Mouse (Mus musculus): ENCODE measurements around the gene Cnot2. TPM values are rescaled to one million over a fixed set of nuclear protein-coding genes. Genes with fewer than 3 reads are reported as not detected.
"Not testable (repeated sequence)": the region's sequence is repeated elsewhere in the genome, so short reads cannot be mapped to it uniquely, and the experiment has no call there.

Gene Cnot2
- polyA plus RNA-seq, 1 experiment, result 30.9 TPM

DNA sequence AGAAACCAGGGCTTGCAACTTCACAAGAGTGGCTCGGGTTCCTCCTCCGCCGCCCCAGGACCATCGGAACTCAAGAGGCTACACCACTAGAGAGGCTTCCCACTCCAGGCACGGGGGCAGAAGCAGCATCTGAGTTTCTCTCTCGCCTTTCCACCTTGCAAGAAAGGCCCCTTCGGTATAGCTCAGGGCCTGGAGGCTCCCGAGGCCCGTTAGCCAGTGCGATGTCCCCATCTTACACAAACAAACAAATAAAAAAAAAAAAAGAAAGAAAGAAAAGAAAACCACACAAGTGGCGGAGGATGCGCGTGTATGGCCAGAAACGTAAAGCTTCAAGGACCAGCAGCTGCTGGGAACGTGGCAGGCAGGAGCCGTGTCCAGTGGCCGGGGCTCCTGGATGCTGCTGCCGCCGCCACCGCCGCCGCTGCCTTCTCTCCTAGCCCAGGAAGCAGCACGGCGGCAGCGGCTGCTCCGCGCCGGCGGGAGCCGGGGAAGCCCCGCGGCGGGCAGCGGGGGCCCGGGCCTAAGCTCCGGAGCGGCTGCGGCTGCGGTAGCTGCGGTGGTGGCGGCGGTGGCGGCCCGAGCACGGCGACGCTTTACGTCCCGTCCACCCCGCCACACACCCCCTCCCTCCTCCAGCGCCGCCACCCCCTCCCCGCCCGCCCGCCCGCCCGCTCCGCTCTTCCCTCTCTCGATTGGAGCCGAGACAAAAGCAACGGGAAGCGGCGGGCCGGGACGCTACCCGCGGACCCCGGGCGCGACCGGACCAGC lies 536 bp downstream of the Cnot2 start:
- TF ChIP-seq POLR2A (IDR thresholded peaks at IDR 0.05; ENCODE audit: borderline replicate concordance, extremely low read depth, low read depth, low read length) (no peak), CTCF (IDR thresholded peaks at IDR 0.05; ENCODE audit: insufficient read depth, low read length) (no peak)
- peak overlapping the region; percentile 98 for H3K4me3 ChIP-seq (replicated peaks; ENCODE audit: extremely low read depth, low read depth, low read length)
- peak; percentile 28 for DNase-seq
- H3K4me1 ChIP-seq (ENCODE audit: control insufficient read depth, insufficient read depth, low read length), result peaks cover 3% of the 10 kb centered on the region
- WGBS, result under 1% methylated on average over 39 of the region's 71 CpGs

DNA sequence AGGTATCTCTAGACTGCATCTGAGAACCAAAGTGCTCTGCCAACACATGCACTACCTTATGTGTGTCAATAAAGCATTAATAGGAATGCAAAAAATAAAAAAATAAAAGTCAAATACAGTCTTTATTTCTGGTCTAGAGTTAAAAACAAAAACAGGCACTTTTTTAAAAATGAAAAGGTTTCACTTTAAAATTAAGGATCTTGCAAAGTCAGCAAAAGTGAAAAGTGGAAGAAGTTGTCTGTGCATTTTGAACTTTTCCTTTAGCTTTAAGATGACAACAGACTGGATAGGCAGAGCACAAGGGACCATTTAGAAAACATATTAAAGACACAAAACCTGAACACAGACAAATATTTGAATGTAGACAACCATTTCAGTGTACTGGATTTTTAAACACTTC lies 1.8 kb downstream of the Cnot2 start:
- Histone ChIP-seq H3K4me3 (replicated peaks; ENCODE audit: extremely low read depth, low read depth, low read length) (no peak overlapping the region), H3K4me1 (ENCODE audit: control insufficient read depth, insufficient read depth, low read length) (peaks cover 3% of the 10 kb centered on the region)
- DNase-seq, result no peak
- TF ChIP-seq POLR2A (IDR thresholded peaks at IDR 0.05; ENCODE audit: borderline replicate concordance, extremely low read depth, low read depth, low read length) (no peak), CTCF (IDR thresholded peaks at IDR 0.05; ENCODE audit: insufficient read depth, low read length) (no peak)

DNA sequence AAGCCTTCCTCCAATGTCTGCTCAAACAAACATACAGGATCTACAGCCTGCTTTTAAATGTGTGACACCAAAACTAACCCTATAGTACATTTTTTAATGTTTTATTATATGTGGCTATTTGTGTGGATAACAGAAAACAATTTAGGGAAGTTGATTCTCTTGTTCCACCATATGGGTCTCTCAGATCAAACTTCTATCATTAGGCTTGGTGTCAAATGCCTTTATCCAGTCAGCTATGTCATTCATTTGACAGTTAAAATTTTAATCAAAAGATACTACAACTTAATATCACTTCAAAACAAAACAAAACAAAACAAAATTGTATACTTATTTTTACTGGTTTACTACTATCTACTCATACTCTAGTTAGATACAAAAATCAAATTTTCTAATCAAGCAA lies 2.9 kb downstream of the Cnot2 start:
- Histone ChIP-seq H3K4me1 (ENCODE audit: control insufficient read depth, insufficient read depth, low read length) (peaks cover 5% of the 10 kb centered on the region), H3K4me3 (replicated peaks; ENCODE audit: extremely low read depth, low read depth, low read length) (no peak overlapping the region)
- TF ChIP-seq CTCF (IDR thresholded peaks at IDR 0.05; ENCODE audit: insufficient read depth, low read length), result no peak
- TF ChIP-seq POLR2A (IDR thresholded peaks at IDR 0.05; ENCODE audit: borderline replicate concordance, extremely low read depth, low read depth, low read length), result no peak
- no peak for DNase-seq

DNA sequence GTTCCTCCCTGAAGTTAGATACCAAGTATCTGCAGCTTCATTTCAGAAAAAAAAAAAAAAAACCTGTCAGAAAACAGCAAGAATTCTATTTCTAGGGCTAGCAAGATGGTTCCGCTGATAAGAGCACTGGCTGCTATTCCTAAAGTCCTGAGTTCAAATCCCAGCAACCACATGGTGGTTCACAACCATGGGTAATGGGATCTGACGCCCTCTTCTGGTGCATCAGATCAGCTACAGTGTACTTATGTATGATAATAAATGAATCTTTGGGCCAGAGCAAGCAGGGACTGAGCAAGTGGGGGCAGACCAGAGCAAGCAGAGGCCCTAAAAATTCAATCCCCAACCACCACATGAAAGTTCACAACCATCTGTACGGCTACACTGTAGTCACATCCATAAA lies 4.1 kb downstream of the Cnot2 start:
- no peak overlapping the region for H3K4me3 ChIP-seq (replicated peaks; ENCODE audit: extremely low read depth, low read depth, low read length)
- H3K4me1 ChIP-seq (ENCODE audit: control insufficient read depth, insufficient read depth, low read length), result peaks cover 2% of the 10 kb centered on the region
- no peak for TF ChIP-seq CTCF (IDR thresholded peaks at IDR 0.05; ENCODE audit: insufficient read depth, low read length)
- no peak for DNase-seq
- 82% methylated on average over 3 of the region's 3 CpGs for WGBS

DNA sequence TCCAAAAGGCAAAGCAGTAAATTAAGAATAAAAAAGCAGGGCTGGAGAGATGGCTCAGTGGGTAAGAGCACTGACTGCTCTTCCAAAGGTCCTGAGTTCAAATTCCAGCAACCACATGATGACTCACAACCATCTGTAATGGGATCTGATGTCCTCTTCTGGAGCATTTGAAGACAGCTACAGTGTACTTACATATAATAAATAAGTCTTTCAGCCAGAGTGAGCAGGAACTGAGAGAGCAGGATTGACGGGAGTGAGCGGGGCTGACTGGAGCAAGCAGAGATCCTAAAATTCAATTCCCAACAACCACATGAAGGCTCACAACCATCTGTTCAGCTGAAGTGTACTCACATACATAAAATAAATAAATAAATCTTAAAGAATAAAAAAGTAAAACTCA lies 5.2 kb downstream of the Cnot2 start:
- not testable (repeated sequence) for DNase-seq; H3K4me1 ChIP-seq (ENCODE audit: control insufficient read depth, insufficient read depth, low read length); H3K4me3 ChIP-seq (replicated peaks; ENCODE audit: extremely low read depth, low read depth, low read length)
- 81% methylated on average over 2 of the region's 2 CpGs for WGBS

DNA sequence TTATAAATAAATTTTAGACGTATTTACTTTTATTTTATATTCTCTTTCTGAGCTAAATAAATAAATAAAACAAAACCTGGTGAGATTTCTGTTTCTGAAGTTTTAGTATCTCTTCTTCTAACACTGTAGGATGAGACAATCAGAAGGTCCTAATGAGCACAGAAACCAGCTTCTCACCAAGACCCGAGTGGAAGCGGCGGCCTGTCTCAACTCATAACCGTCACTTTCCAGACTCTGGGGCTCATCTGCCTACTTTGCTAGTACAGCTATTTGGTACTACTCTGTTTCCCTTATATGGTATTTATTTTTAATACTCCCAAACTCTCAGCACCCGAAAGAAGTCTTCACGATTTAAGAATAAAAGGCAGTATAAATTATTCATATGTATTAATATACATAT lies 10.8 kb downstream of the Cnot2 start:
- 75% methylated on average over 7 of the region's 7 CpGs for WGBS

DNA sequence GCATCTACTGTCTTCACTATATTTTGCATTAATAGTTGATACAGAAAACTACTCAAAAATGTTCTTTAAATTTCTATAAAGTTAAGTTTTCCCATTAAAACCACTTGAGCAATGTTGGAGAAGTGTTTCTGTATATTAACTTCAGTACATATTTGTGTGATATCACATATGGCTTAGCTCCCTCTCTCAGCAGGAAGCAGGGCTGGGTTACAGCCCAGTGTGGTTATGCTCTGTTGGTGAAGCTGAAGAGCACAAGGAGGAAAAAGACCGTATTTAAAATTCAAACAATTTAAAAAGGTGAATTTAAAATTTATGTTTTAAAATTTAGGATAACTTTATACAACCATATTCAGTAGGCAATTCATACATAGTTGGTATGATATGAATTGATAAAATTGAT lies 12.8 kb downstream of the Cnot2 start:
- TF ChIP-seq CTCF (IDR thresholded peaks at IDR 0.05; ENCODE audit: insufficient read depth, low read length) (no peak), POLR2A (IDR thresholded peaks at IDR 0.05; ENCODE audit: borderline replicate concordance, extremely low read depth, low read depth, low read length) (no peak)
- no peak for DNase-seq
- Histone ChIP-seq H3K4me1 (ENCODE audit: control insufficient read depth, insufficient read depth, low read length) (peaks cover 5% of the 10 kb centered on the region; the same call in 1 of the 2 replicates), H3K4me3 (replicated peaks; ENCODE audit: extremely low read depth, low read depth, low read length) (no peak overlapping the region)
- WGBS, result 50% methylated on average over 1 of the region's 1 CpGs

More for the DNA sequence above, 10.8 kb downstream of the Cnot2 start:
- TF ChIP-seq POLR2A (IDR thresholded peaks at IDR 0.05; ENCODE audit: borderline replicate concordance, extremely low read depth, low read depth, low read length) (no peak), CTCF (IDR thresholded peaks at IDR 0.05; ENCODE audit: insufficient read depth, low read length) (no peak)
- DNase-seq, result no peak
- no peak overlapping the region for H3K4me3 ChIP-seq (replicated peaks; ENCODE audit: extremely low read depth, low read depth, low read length)
- H3K4me1 ChIP-seq (ENCODE audit: control insufficient read depth, insufficient read depth, low read length), result peaks cover 2% of the 10 kb centered on the region; the same call in 1 of the 2 replicates

DNA sequence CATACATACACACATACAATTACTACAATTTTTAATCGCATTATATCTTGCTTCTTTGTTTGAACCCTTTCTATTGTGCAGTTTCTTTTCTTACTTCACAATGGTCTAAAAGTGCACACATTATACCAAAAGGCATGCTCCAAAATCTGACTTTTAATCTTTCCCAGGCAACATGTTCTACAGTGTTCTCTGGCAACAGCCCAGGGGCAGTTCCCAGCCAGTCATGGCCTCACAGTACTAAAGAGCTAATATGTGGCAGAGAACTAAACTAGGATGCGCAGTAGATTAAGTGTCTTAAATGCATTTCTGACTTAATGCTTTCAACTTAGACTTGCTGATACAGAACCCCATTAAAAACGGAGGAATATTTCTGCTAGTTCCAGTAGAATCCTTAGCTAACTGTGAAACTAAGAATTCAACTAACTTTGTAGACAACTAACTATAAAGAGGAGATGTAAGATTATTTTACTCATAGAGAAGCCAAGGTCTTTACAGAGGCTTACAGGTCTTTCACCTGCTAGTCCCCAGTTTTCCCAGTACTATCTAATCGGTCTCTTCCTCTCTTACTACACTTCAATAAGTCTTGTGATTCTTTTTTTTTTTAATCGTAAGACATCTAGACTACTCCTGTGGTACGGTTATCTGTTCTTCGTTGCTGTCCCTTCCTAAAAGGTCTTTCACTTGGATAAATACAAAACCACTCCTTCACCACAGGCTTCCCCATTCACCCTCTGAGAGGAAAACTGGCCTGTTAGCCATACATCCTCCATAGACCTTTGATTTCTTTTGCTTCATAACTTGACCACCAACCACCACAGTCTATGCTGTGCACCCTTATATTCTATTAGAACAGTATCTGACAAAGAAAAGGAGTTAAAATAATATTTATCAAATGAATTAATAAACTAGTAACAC lies 13.6 kb downstream of the Cnot2 start:
- Histone ChIP-seq H3K4me3 (replicated peaks; ENCODE audit: extremely low read depth, low read depth, low read length) (no peak overlapping the region), H3K4me1 (ENCODE audit: control insufficient read depth, insufficient read depth, low read length) (peaks cover 5% of the 10 kb centered on the region; the same call in 1 of the 2 replicates)
- WGBS, result 75% methylated on average over 7 of the region's 7 CpGs
- no peak for DNase-seq
- TF ChIP-seq CTCF (IDR thresholded peaks at IDR 0.05; ENCODE audit: insufficient read depth, low read length), result no peak
- no peak for TF ChIP-seq POLR2A (IDR thresholded peaks at IDR 0.05; ENCODE audit: borderline replicate concordance, extremely low read depth, low read depth, low read length)

DNA sequence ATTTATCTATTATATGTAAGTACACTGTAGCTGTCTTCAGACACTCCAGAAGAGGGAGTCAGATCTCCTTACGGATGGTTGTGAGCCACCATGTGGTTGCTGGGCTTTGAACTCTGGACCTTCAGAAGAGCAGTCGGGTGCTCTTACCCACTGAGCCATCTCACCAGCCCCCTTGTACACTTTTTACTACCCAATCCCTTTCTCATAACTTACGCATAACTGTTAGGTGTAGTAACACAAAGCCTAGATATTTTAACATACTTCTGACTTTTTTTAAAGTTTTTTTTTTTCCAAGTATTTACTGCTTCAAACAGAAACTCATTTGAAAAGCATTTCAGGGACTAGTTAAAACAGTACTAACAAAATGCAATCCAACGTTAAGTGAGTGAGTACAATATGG lies 14.8 kb downstream of the Cnot2 start:
- not testable (repeated sequence) for H3K4me3 ChIP-seq (replicated peaks; ENCODE audit: extremely low read depth, low read depth, low read length); H3K4me1 ChIP-seq (ENCODE audit: control insufficient read depth, insufficient read depth, low read length); DNase-seq
- WGBS, result 69% methylated on average over 4 of the region's 4 CpGs
